Mouse (Mus musculus): Measurements from ENCODE around the gene Idh3b.

The Idh3b gene

GRCm38 (mm10) chr2:130265520-130265919 is 18.8 kb downstream of the Idh3b start:
- no peak for DNase-seq (ENCODE audit: low read depth)

- no peak for DNase-seq (ENCODE audit: low read depth)
These were observed 21.9 kb downstream of the Idh3b start for GRCm38 (mm10) chr2:130262398-130262797.

GRCm38 (mm10) chr2:130261914-130262313 is 22.4 kb downstream of the Idh3b start:
- DNase-seq (ENCODE audit: low read depth) = no peak

GRCm38 (mm10) chr2:130260822-130261221 is 23.5 kb downstream of the Idh3b start:
- DNase-seq (ENCODE audit: low read depth) = no peak

- no peak for DNase-seq (ENCODE audit: low read depth)
These were observed 27.6 kb downstream of the Idh3b start for GRCm38 (mm10) chr2:130256762-130257161.

- DNase-seq (ENCODE audit: low read depth) = no peak
These were observed 36.1 kb downstream of the Idh3b start for GRCm38 (mm10) chr2:130248226-130248625.

- DNase-seq (ENCODE audit: low read depth) = peak; percentile 54
These were observed 37.4 kb downstream of the Idh3b start for GRCm38 (mm10) chr2:130246912-130247311.

Data from c-Kit-positive CD71-negative TER-119-negative erythroid progenitor cells, embryonic 14.5 days (primary cell).